Mouse (Mus musculus) 3134 (cell line): ENCODE data around the gene Olfr449.

Experiments
- DNase-seq: peaks from one replicate; pipeline ENCODE4 v3.0.0-alpha.2; 2011; ENCODE audit warnings: low spot score; ENCODE audit not compliant: insufficient read length; ENCODE audit errors: extremely low read depth

Olfr449 gene

GRCm38 (mm10) chr6:42834084-42834483 lies at the start of gene Olfr449:
TSS of gene Olfr449 (plus strand) at chr6:42834384.
- DNase-seq, result no peak

DNA sequence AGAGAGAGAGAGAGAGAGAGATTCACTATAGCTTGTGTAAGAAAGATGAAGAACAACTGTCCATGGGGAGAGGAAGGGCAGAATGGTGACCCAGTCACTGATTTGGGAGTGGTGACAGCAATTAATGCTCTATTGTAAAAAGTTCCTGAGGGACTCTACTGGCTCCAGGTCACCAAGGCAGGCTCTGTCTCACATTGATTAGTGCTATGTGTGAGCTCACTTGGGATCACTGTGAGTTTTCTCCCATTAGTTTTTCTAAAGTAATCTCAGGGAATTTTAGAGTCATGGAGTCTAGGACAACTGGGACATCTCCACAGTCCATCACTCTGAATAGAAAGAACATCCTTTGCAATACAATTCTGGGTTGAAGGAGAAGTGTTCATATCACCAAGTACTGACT lies 49.4 kb upstream of the Olfr449 start, which contains the start of gene Olfr452:
Gene Olfr452, plus strand, starts transcription at position 301 of the 400 bp plus-strand sequence.
- no peak for DNase-seq

GRCm38 (mm10) chr6:42790247-42790948 lies 43.8 kb upstream of the Olfr449 start:
- no peak for DNase-seq

GRCm38 (mm10) chr6:42790949-42791556 lies 43.1 kb upstream of the Olfr449 start:
- no peak for DNase-seq

- no peak for DNase-seq
Measured at GRCm38 (mm10) chr6:42794982-42795381, 39.2 kb upstream of the Olfr449 start.

- no peak for DNase-seq
Measured at GRCm38 (mm10) chr6:42811639-42812038, 22.5 kb upstream of the Olfr449 start, which contains the start of gene Olfr450. TSS of gene Olfr450 (plus strand) at chr6:42811939.

DNA sequence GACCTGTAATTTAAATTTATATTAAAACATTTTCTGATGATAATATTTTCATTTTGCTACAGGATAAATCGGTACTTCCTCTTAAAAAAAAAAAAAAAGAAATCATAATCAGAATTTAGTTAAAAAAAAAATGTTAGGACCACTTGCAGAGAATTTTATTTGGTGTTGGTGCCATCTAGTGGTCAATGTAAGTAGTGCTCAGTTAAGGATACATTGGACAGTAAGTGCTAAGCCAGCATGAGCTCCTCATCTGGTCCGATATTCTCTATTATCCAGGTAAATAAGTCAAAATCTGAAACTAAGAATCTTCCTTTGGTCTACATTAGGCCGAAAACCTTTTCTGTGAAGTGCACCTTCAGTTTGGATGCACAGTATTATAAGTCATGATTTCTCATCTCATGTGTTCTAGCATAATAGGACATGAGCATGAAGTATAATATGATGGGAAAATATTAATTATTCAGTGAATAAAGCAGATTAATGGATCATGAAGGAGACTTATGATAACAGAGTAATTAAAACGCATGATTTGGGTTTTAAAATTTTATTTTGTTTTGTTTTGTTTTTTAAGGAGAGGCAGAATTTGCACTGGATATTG lies 26.1 kb downstream of the Olfr449 start:
- peak; percentile 1 for DNase-seq

DNA sequence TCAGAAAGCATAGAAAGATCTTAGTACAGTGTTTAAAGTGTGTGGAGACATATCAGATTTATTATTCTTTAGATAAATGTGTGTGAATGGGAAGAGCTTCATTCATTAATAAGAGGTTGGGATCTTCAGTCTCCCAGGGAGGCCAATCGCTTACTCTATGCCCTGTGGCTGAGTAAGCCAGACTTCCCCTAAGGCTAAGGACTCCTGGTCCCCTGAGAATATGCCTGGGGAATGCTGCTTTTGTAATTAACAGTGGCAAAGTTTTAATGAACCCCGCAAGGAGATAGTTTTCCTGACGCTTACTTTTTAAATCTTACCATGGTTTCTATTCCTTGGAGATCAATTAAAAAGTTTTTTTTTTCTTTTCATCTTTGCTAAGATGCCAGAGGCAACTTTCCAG lies 35.5 kb downstream of the Olfr449 start:
- DNase-seq, result no peak

DNA sequence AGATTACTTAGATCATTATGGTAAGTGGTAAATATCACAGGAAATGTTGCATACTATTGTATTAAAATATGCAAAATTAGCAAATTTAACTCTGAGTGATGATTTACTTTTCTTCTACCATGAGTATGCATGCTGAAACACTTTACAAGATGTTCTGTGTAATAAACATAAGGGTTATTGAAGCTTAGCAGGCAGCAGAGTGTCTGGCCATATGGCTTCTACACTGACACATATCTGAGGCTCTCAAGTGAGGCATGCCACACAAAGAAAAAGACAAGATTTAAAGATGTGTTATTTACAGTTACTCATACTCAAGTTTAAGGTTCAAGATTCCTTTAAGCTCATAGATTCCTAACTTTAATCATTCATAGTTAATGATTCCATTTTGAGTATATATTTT lies 42.1 kb downstream of the Olfr449 start:
- no peak for DNase-seq
